Mouse (Mus musculus): Measurements from ENCODE around the gene Apod.

- TF ChIP-seq POLR2A (IDR thresholded peaks at IDR 0.05; ENCODE audit: control insufficient read depth, extremely low read depth, insufficient read depth, low read length, poor library complexity) (no peak), CTCF (IDR thresholded peaks at IDR 0.05; ENCODE audit: borderline replicate concordance, control insufficient read depth, extremely low read depth, insufficient read depth, low read length, poor library complexity) (no peak)
Observed at GRCm38 (mm10) chr16:31303276-31303675, 11.3 kb downstream of the Apod start.
